Mouse (Mus musculus) liver, embryonic 11.5 days (tissue): ENCODE measurements at regions not wholly inside any gene's neighbourhood (a gene's known extent, or its start where the extent isn't known, plus 50 kb on each side); places are given as distances from the start of the nearest gene placed in this dataset.

Source experiments
- ATAC-seq: fragments of 200-750 bp; cut with Nextera tagmentation; replicated peaks from 2 replicates; pipeline ENCODE4 v1.8.0; 2017; ENCODE audit warnings: moderate number of reproducible peaks, mild to moderate bottlenecking, moderate TSS enrichment, moderate library complexity; ENCODE audit not compliant: low FRiP score
- DNase-seq: peaks from one replicate; pipeline ENCODE4 v3.0.0-alpha.2; 2017; ENCODE audit warnings: low spot score
- H3K27ac ChIP-seq: fragments of 300-500 bp; sonication (generic); 2 replicates; pipeline ENCODE4 v1.5.1; 2014; ENCODE audit warnings: mild to moderate bottlenecking, low read depth, low read length, control low read depth
- H3K27me3 ChIP-seq: fragments of 300-500 bp; sonication (generic); replicated peaks from 2 replicates; pipeline ENCODE4 v1.6.1; 2014; ENCODE audit warnings: low read length, mixed read lengths; ENCODE audit not compliant: control insufficient read depth, insufficient read depth
- H3K36me3 ChIP-seq: fragments of 300-500 bp; sonication (generic); 2 replicates; pipeline ENCODE4 v1.6.1; 2014; ENCODE audit warnings: mild to moderate bottlenecking, low read length, moderate library complexity, mixed read lengths; ENCODE audit not compliant: control insufficient read depth, insufficient read depth
- H3K4me1 ChIP-seq: fragments of 300-500 bp; sonication (generic); replicated peaks from 2 replicates; pipeline ENCODE4 v1.6.1; 2014; ENCODE audit warnings: low read length, mixed read lengths; ENCODE audit not compliant: control insufficient read depth, insufficient read depth
- H3K4me2 ChIP-seq: fragments of 300-500 bp; sonication (generic); 2 replicates; pipeline ENCODE4 v1.6.1; 2014; ENCODE audit warnings: mild to moderate bottlenecking, control low read depth, moderate library complexity
- H3K4me3 ChIP-seq: fragments of 300-500 bp; sonication (generic); 2 replicates; pipeline ENCODE4 v1.5.1; 2014; ENCODE audit warnings: low read depth, low read length, control low read depth
- H3K9ac ChIP-seq: fragments of 300-500 bp; sonication (generic); 2 replicates; pipeline ENCODE4 v1.6.1; 2014; ENCODE audit warnings: low read depth, low read length, control low read depth
- H3K9me3 ChIP-seq: fragments of 300-500 bp; sonication (generic); 2 replicates; pipeline ENCODE4 v1.6.1; 2016; ENCODE audit warnings: low read length, inconsistent platforms, mixed read lengths; ENCODE audit not compliant: control insufficient read depth
- WGBS: fragments of 180-500 bp; shearing (Covaris S2); extraction: QIAGEN DNeasy Blood & Tissue Kit; methylation state at CpG from one replicate; pipeline ENCODE4 v1.1.7; 2014; 5-methylcytosine and 5-hydroxymethylcytosine counted together

- no peaks in the 10 kb centered on the region for H3K27me3 ChIP-seq
- no peaks in the 10 kb centered on the region for H3K4me1 ChIP-seq
- H3K27ac ChIP-seq = no peak overlapping the region
- no peak overlapping the region for H3K9ac ChIP-seq
- DNase-seq = no peak
- no peak overlapping the region for H3K4me2 ChIP-seq
- ATAC-seq = no peak
- no peak overlapping the region for H3K4me3 ChIP-seq
- peaks cover 2% of the 10 kb centered on the region; the same call in 1 of the 2 replicates for H3K9me3 ChIP-seq
- 81% methylated on average over 7 of the region's 7 CpGs for WGBS
- no peaks in the 10 kb centered on the region for H3K36me3 ChIP-seq
These were observed 347.7 kb downstream of the Med13l start for GRCm38 (mm10) chr5:118908224-118908623.

GRCm38 (mm10) chr5:118909756-118910155, 349.3 kb downstream of the Med13l start:
- no peaks in the 10 kb centered on the region for H3K27me3 ChIP-seq
- no peaks in the 10 kb centered on the region for H3K4me1 ChIP-seq
- no peak overlapping the region for H3K4me2 ChIP-seq
- no peak overlapping the region for H3K27ac ChIP-seq
- H3K9me3 ChIP-seq = no peaks in the 10 kb centered on the region
- 75% methylated on average over 6 of the region's 6 CpGs for WGBS
- no peak overlapping the region for H3K9ac ChIP-seq
- DNase-seq (no peak), ATAC-seq (no peak)
- H3K4me3 ChIP-seq = no peak overlapping the region
- no peaks in the 10 kb centered on the region for H3K36me3 ChIP-seq

GRCm38 (mm10) chr5:118914191-118914750, 353.8 kb downstream of the Med13l start:
- no peak for ATAC-seq
- no peaks in the 10 kb centered on the region for H3K4me1 ChIP-seq
- H3K4me3 ChIP-seq = no peak overlapping the region
- no peaks in the 10 kb centered on the region for H3K36me3 ChIP-seq
- no peak overlapping the region for H3K27ac ChIP-seq
- no peak overlapping the region for H3K4me2 ChIP-seq
- no peak overlapping the region for H3K9ac ChIP-seq
- H3K9me3 ChIP-seq = no peaks in the 10 kb centered on the region
- DNase-seq = no peak
- WGBS = 64% methylated on average over 6 of the region's 6 CpGs
- H3K27me3 ChIP-seq = no peaks in the 10 kb centered on the region

GRCm38 (mm10) chr5:118923357-118923756, 362.9 kb downstream of the Med13l start:
- H3K4me2 ChIP-seq = no peak overlapping the region
- H3K27ac ChIP-seq = no peak overlapping the region
- H3K9ac ChIP-seq = no peak overlapping the region
- H3K4me1 ChIP-seq = no peaks in the 10 kb centered on the region
- DNase-seq = no peak
- H3K4me3 ChIP-seq = no peak overlapping the region
- H3K9me3 ChIP-seq = no peaks in the 10 kb centered on the region
- WGBS = 85% methylated on average over 7 of the region's 7 CpGs
- no peak for ATAC-seq
- no peaks in the 10 kb centered on the region for H3K36me3 ChIP-seq
- H3K27me3 ChIP-seq = 0 out of 2 replicates have a peak, but pooled peaks cover 3% of the 10 kb centered on the region

GRCm38 (mm10) chr5:118929037-118929436, 368.6 kb downstream of the Med13l start:
- ATAC-seq = no peak
- no peak overlapping the region for H3K4me2 ChIP-seq
- 0 out of 2 replicates have a peak, but pooled peaks cover 7% of the 10 kb centered on the region for H3K27me3 ChIP-seq
- no peak overlapping the region for H3K27ac ChIP-seq
- no peaks in the 10 kb centered on the region for H3K9me3 ChIP-seq
- no peak overlapping the region for H3K9ac ChIP-seq
- 91% methylated on average over 4 of the region's 4 CpGs for WGBS
- DNase-seq = no peak
- H3K36me3 ChIP-seq = no peaks in the 10 kb centered on the region
- H3K4me3 ChIP-seq = no peak overlapping the region
- H3K4me1 ChIP-seq = no peaks in the 10 kb centered on the region

GRCm38 (mm10) chr5:118929990-118930501, 369.6 kb downstream of the Med13l start:
- DNase-seq = peak; percentile 46
- Histone ChIP-seq H3K9me3 (no peaks in the 10 kb centered on the region), H3K27me3 (0 out of 2 replicates have a peak, but pooled peaks cover 7% of the 10 kb centered on the region), H3K4me2 (peak overlapping the region; percentile 4), H3K4me1 (no peaks in the 10 kb centered on the region), H3K36me3 (no peaks in the 10 kb centered on the region), H3K27ac (no peak overlapping the region), H3K9ac (no peak overlapping the region), H3K4me3 (no peak overlapping the region)
- 9% methylated on average over 22 of the region's 23 CpGs for WGBS
- no peak for ATAC-seq

GRCm38 (mm10) chr5:118939336-118940039, 379.0 kb downstream of the Med13l start:
- DNase-seq = no peak
- 76% methylated on average over 12 of the region's 12 CpGs for WGBS

GRCm38 (mm10) chr5:118944256-118944655, 383.8 kb downstream of the Med13l start:
- Histone ChIP-seq H3K9ac (no peak overlapping the region), H3K36me3 (no peaks in the 10 kb centered on the region), H3K27me3 (no peaks in the 10 kb centered on the region; the same call in none of the 2 replicates), H3K4me1 (no peaks in the 10 kb centered on the region), H3K4me2 (no peak overlapping the region), H3K27ac (no peak overlapping the region), H3K9me3 (no peaks in the 10 kb centered on the region), H3K4me3 (no peak overlapping the region)
- ATAC-seq (no peak), DNase-seq (no peak)
- WGBS = 47% methylated on average over 7 of the region's 7 CpGs

More at GRCm38 (mm10) chr5:118939336-118940039, 379.0 kb downstream of the Med13l start:
- H3K4me3 ChIP-seq = no peak overlapping the region
- no peak overlapping the region for H3K27ac ChIP-seq
- H3K9ac ChIP-seq = no peak overlapping the region
- H3K36me3 ChIP-seq = no peaks in the 10 kb centered on the region
- no peaks in the 10 kb centered on the region for H3K9me3 ChIP-seq
- H3K4me2 ChIP-seq = no peak overlapping the region
- no peaks in the 10 kb centered on the region for H3K4me1 ChIP-seq
- no peaks in the 10 kb centered on the region for H3K27me3 ChIP-seq
- ATAC-seq = no peak

- Histone ChIP-seq H3K4me3 (no peak overlapping the region), H3K4me2 (no peak overlapping the region), H3K36me3 (no peaks in the 10 kb centered on the region), H3K4me1 (no peaks in the 10 kb centered on the region), H3K9ac (no peak overlapping the region), H3K27me3 (no peaks in the 10 kb centered on the region; the same call in none of the 2 replicates), H3K9me3 (no peaks in the 10 kb centered on the region), H3K27ac (no peak overlapping the region)
- DNase-seq (no peak), ATAC-seq (no peak)
- WGBS = 38% methylated on average over 8 of the region's 8 CpGs
These were observed 385.6 kb downstream of the Med13l start for GRCm38 (mm10) chr5:118946090-118946489.
